Mouse (Mus musculus): ENCODE measurements around the gene Polh. TPM values are rescaled to one million over a fixed set of nuclear protein-coding genes. Genes with fewer than 3 reads are reported as not detected.

Gene Polh
- total and polyA plus RNA-seq, 3 experiments: 22.2 to 30.8 TPM; not detected in 1

- TF ChIP-seq CHD2 (IDR thresholded peaks at IDR 0.05; ENCODE audit: low read length): no peak
- no peak for TF ChIP-seq MYB (IDR thresholded peaks at IDR 0.05; ENCODE audit: low read depth, low read length)
These were observed 633 bp upstream of the Polh start (continued) for GRCm38 (mm10) chr17:46203078-46203477.

GRCm38 (mm10) chr17:46201151-46201550, 1.3 kb downstream of the Polh start:
- Histone ChIP-seq H3K27ac (ENCODE audit: control insufficient read depth, low read depth, low read length) (no peak overlapping the region), H3K27me3 (ENCODE audit: control insufficient read depth in 1 of 2, insufficient read depth in 2 of 2, low read length in 2 of 2) (no peaks in the 10 kb centered on the region), H3K79me2 (ENCODE audit: control insufficient read depth, insufficient read depth, low read length, poor library complexity) (peaks cover 45% of the 10 kb centered on the region), H3K4me1 (ENCODE audit: control insufficient read depth in 1 of 2, insufficient read depth in 2 of 2, low read length in 2 of 2) (peaks cover 7 to 8% of the 10 kb centered on the region in 2 experiments; a peak in 3 of 4 replicates), H3K36me3 (ENCODE audit: control insufficient read depth in 1 of 2, insufficient read depth in 2 of 2, low read length in 2 of 2) (peaks cover 9 to 19% of the 10 kb centered on the region in 2 experiments), H3K4me3 (ENCODE audit: control insufficient read depth in 1 of 2, insufficient read depth in 1 of 2, low read depth in 2 of 2, low read length in 2 of 2) (peak overlapping the region; percentile 21 to 71; a peak in 3 of 4 replicates), H3K9ac (ENCODE audit: control insufficient read depth, low read depth, low read length, poor library complexity, severe bottlenecking) (peak overlapping the region; percentile 78), H3K9me3 (replicated peaks; ENCODE audit: insufficient read depth, low read length) (no peaks in the 10 kb centered on the region)
- peak; percentile 77 for DNase-seq (ENCODE audit: low read depth, low spot score)
- TF ChIP-seq POLR2A (IDR thresholded peaks at IDR 0.05; ENCODE audit: control insufficient read depth in 1 of 2, insufficient read depth in 1 of 2, low read depth in 1 of 2, low read length in 2 of 2, poor library complexity in 1 of 2) (0 out of 4 replicates have a peak, but pooled peaks of 1 of the 2 experiments have one; percentile 19), ZC3H11A (IDR thresholded peaks at IDR 0.05; ENCODE audit: low read depth, low read length) (no peak), TBP (IDR thresholded peaks at IDR 0.05; ENCODE audit: low read depth, low read length) (0 out of 2 replicates have a peak, but pooled peaks have one; percentile 48), MYC (IDR thresholded peaks at IDR 0.05; ENCODE audit: low read depth, low read length) (no peak)

- no peak for DNase-seq (ENCODE audit: low read depth, low spot score)
- H3K27me3 ChIP-seq (ENCODE audit: control insufficient read depth in 1 of 2, insufficient read depth in 2 of 2, low read length in 2 of 2): no peaks in the 10 kb centered on the region
- no peak overlapping the region for H3K27ac ChIP-seq (ENCODE audit: control insufficient read depth, low read depth, low read length)
- no peak for TF ChIP-seq POLR2AphosphoS5 (IDR thresholded peaks at IDR 0.05; ENCODE audit: borderline replicate concordance, low read depth, low read length)
- no peak for TF ChIP-seq E2F4 (IDR thresholded peaks at IDR 0.05; ENCODE audit: borderline replicate concordance, low read depth, low read length)
- no peaks in the 10 kb centered on the region for H3K9me3 ChIP-seq (replicated peaks; ENCODE audit: insufficient read depth, low read length)
- H3K4me3 ChIP-seq (ENCODE audit: control insufficient read depth in 1 of 2, insufficient read depth in 1 of 2, low read depth in 2 of 2, low read length in 2 of 2): no peak overlapping the region
- H3K9ac ChIP-seq (ENCODE audit: control insufficient read depth, low read depth, low read length, poor library complexity, severe bottlenecking): no peak overlapping the region
- peaks cover 1 to 37% of the 10 kb centered on the region in 2 experiments; a peak in 3 of 4 replicates for H3K36me3 ChIP-seq (ENCODE audit: control insufficient read depth in 1 of 2, insufficient read depth in 2 of 2, low read length in 2 of 2)
- no peaks in the 10 kb centered on the region for H3K79me2 ChIP-seq (ENCODE audit: control insufficient read depth, insufficient read depth, low read length, poor library complexity)
- H3K4me1 ChIP-seq (ENCODE audit: control insufficient read depth in 1 of 2, insufficient read depth in 2 of 2, low read length in 2 of 2): no peaks in the 10 kb centered on the region
These were observed 13.6 kb downstream of the Polh start for GRCm38 (mm10) chr17:46188829-46189228.

- H3K27ac ChIP-seq (ENCODE audit: control insufficient read depth, low read depth, low read length): no peak overlapping the region
- H3K9me3 ChIP-seq (replicated peaks; ENCODE audit: insufficient read depth, low read length): no peaks in the 10 kb centered on the region
- no peaks in the 10 kb centered on the region for H3K27me3 ChIP-seq (ENCODE audit: control insufficient read depth in 1 of 2, insufficient read depth in 2 of 2, low read length in 2 of 2)
- DNase-seq (ENCODE audit: low read depth, low spot score): no peak
- no peak overlapping the region for H3K9ac ChIP-seq (ENCODE audit: control insufficient read depth, low read depth, low read length, poor library complexity, severe bottlenecking)
- no peak overlapping the region for H3K4me3 ChIP-seq (ENCODE audit: control insufficient read depth in 1 of 2, insufficient read depth in 1 of 2, low read depth in 2 of 2, low read length in 2 of 2)
- no peaks in the 10 kb centered on the region for H3K79me2 ChIP-seq (ENCODE audit: control insufficient read depth, insufficient read depth, low read length, poor library complexity)
- peaks cover 0 to 28% of the 10 kb centered on the region in 2 experiments; a peak in 2 of 4 replicates for H3K36me3 ChIP-seq (ENCODE audit: control insufficient read depth in 1 of 2, insufficient read depth in 2 of 2, low read length in 2 of 2)
- H3K4me1 ChIP-seq (ENCODE audit: control insufficient read depth in 1 of 2, insufficient read depth in 2 of 2, low read length in 2 of 2): no peaks in the 10 kb centered on the region
- TF ChIP-seq NELFE (IDR thresholded peaks at IDR 0.05; ENCODE audit: low read depth, low read length) (no peak), SMC3 (IDR thresholded peaks at IDR 0.05; ENCODE audit: low read depth, low read length) (peak; percentile 52), GABPA (IDR thresholded peaks at IDR 0.05; ENCODE audit: low read depth, low read length) (no peak), ZNF384 (IDR thresholded peaks at IDR 0.05; ENCODE audit: low read depth, low read length) (peak; percentile 29; the same call in 1 of the 2 replicates), RAD21 (IDR thresholded peaks at IDR 0.05; ENCODE audit: low read depth, low read length) (peak; percentile 44), RCOR1 (IDR thresholded peaks at IDR 0.05; ENCODE audit: low read depth, low read length) (no peak), TBP (IDR thresholded peaks at IDR 0.05; ENCODE audit: low read depth, low read length) (no peak), CTCF (IDR thresholded peaks at IDR 0.05 in 2 of 3, conservative IDR thresholded peaks at IDR 0.05 in 1 of 3; ENCODE audit: control insufficient read depth in 1 of 3, insufficient read depth in 1 of 3, low read depth in 2 of 3, low read length in 3 of 3, poor library complexity in 1 of 3, severe bottlenecking in 1 of 3) (peak in 2 of 3 experiments; percentile 46 to 53; a peak in 5 of 6 replicates), POLR2A (IDR thresholded peaks at IDR 0.05; ENCODE audit: control insufficient read depth in 1 of 2, insufficient read depth in 1 of 2, low read depth in 1 of 2, low read length in 2 of 2, poor library complexity in 1 of 2) (no peak), GATA1 (IDR thresholded peaks at IDR 0.05; ENCODE audit: low read depth, low read length) (no peak)
These were observed 20.2 kb downstream of the Polh start for GRCm38 (mm10) chr17:46182273-46182672.
